Comparison of ENCODE assay signal across 8 mouse cellular contexts in the genomic region with DNA sequence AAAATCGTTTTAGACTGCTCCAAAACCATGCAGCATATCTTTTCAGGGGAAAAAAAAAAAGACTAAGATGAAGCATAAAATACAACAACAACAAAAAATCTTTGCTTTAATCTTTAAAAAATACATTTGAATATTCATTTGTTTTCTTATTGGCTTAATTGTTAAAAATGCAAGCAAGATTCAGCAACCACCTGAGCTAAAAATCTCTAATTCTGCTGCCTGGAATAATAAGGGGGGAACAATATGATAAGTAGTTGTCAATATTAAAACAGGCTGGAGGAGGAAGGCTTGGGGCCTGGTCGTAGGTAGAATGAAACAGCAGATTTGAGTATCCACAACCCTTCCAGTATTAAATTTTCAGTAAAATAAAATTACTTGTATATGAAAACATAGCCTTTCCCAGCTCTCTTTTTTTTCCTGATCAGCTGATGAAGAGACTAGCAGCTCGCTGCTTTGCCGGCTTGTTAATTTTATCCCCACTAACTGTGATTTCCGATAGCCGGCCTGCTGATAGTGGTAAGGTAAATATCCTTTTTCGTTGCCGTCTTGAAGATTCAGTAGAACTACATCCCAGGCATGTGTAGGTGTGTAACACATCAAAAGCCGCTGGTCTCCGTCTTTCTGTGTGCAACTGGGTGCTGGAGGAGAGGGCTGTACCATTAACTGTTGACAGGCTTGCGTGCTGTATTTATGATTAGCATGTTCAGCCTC.
A peak's percentile ranks its signal among the peaks of the same experiment; 100 is the strongest.
DNase-seq lines count a peak whose midpoint lies in the region; ATAC-seq lines count a peak whose summit lies in the region.

No protein-coding gene starts in this region.

- ATAC-seq in forebrain, embryonic 12.5 days (ENCODE audit: low FRiP score), result no peak
- no peak for ATAC-seq in kidney, embryonic 14.5 days (ENCODE audit: low FRiP score, low TSS enrichment)

- H3K4me2 ChIP-seq in forebrain, embryonic 12.5 days, result peak overlapping the region; percentile 64
- peak overlapping the region; percentile 75 for H3K4me2 ChIP-seq in kidney, embryonic 14.5 days (replicated peaks; ENCODE audit: low read depth, low read length)

- DNase-seq in frontal cortex, postnatal 36 days (ENCODE audit: low spot score in 2 of 2), result peak; percentile 47 to 62
- no peak for DNase-seq in frontal cortex, postnatal 14 days (ENCODE audit: low spot score in 2 of 2)
- DNase-seq in MN1 (ENCODE audit: low spot score), result peak; percentile 7
- peak; percentile 36 for DNase-seq in naive thymus-derived CD4-positive, alpha-beta T cell, adult 2 months (ENCODE audit: low read depth)
- no peak for DNase-seq in yolk sac, embryonic 10.5 days (ENCODE audit: low spot score)
- DNase-seq in urinary bladder, postnatal 14 days (ENCODE audit: low spot score), result no peak

- peaks cover 23% of the 10 kb centered on the region for H3K4me1 ChIP-seq in forebrain, embryonic 12.5 days
- H3K4me1 ChIP-seq in kidney, embryonic 14.5 days (ENCODE audit: control insufficient read depth, insufficient read depth, low read length), result peaks cover 25% of the 10 kb centered on the region

- H3K27me3 ChIP-seq in forebrain, embryonic 12.5 days, result no peaks in the 10 kb centered on the region
- no peaks in the 10 kb centered on the region for H3K27me3 ChIP-seq in kidney, embryonic 14.5 days (ENCODE audit: control insufficient read depth, insufficient read depth, low read length)

- peaks cover 8% of the 10 kb centered on the region; the same call in 1 of the 2 replicates for H3K36me3 ChIP-seq in forebrain, embryonic 12.5 days (replicated peaks)
- H3K36me3 ChIP-seq in kidney, embryonic 14.5 days (ENCODE audit: control insufficient read depth, insufficient read depth, low read length), result no peaks in the 10 kb centered on the region

- peak overlapping the region; percentile 58 for H3K9ac ChIP-seq in forebrain, embryonic 12.5 days
- H3K9ac ChIP-seq in kidney, embryonic 14.5 days (ENCODE audit: low read depth, low read length), result peak overlapping the region; percentile 72; the same call in 1 of the 2 replicates

- peak overlapping the region; percentile 46 for H3K4me3 ChIP-seq in forebrain, embryonic 12.5 days (replicated peaks)
- peak overlapping the region; percentile 53 for H3K4me3 ChIP-seq in kidney, embryonic 14.5 days (ENCODE audit: low read length)

- peak overlapping the region; percentile 100 for H3K27ac ChIP-seq in forebrain, embryonic 12.5 days
- H3K27ac ChIP-seq in kidney, embryonic 14.5 days (ENCODE audit: low read depth, low read length), result peak overlapping the region; percentile 100; the same call in 1 of the 2 replicates

- no peaks in the 10 kb centered on the region for H3K9me3 ChIP-seq in forebrain, embryonic 12.5 days
- no peaks in the 10 kb centered on the region for H3K9me3 ChIP-seq in kidney, embryonic 14.5 days (ENCODE audit: control insufficient read depth, low read length)

- 25% methylated on average over 11 of the region's 11 CpGs for whole genome bisulfite sequencing in forebrain, embryonic 12.5 days
- 17% methylated on average over 11 of the region's 11 CpGs for WGBS in kidney, embryonic 14.5 days

Comparison
In these comparisons a context has a peak if more than half of its experiments do, and no peak if none do; other contexts are left out.
1. DNase-seq: peak in frontal cortex, postnatal 36 days (2 of 2), MN1 (single experiment) and naive thymus-derived CD4-positive, alpha-beta T cell, adult 2 months (single experiment); none in frontal cortex, postnatal 14 days (0 of 2), yolk sac, embryonic 10.5 days (single experiment) and urinary bladder, postnatal 14 days (single experiment).